Mouse (Mus musculus) layer of hippocampus, adult 11-12 months (tissue): ENCODE results near the gene Tcl1b3.

Experiments
- DNase-seq: peaks from one replicate; pipeline ENCODE4 v3.0.0; 2022; ENCODE audit warnings: low spot score

Tcl1b3 gene

GRCm38 (mm10) chr12:105234362-105234761 lies 43.5 kb downstream of the Tcl1b3 start:
- no peak for DNase-seq

GRCm38 (mm10) chr12:105235091-105235490 lies 44.2 kb downstream of the Tcl1b3 start:
- DNase-seq: no peak

GRCm38 (mm10) chr12:105239060-105239459 lies 48.2 kb downstream of the Tcl1b3 start:
- no peak for DNase-seq
